Mouse (Mus musculus): Measurements from ENCODE around the gene Tsx. TPM values are rescaled to one million over a fixed set of nuclear protein-coding genes. Genes with fewer than 3 reads are reported as not detected.
A peak's percentile ranks its signal among the peaks of the same experiment; 100 is the strongest.
"Not testable (repeated sequence)": the region's sequence is repeated elsewhere in the genome, so short reads cannot be mapped to it uniquely, and the experiment has no call there.

Gene Tsx
- polyA plus RNA-seq, 1 experiment from 2014 or later, result not detected

- Histone ChIP-seq H3K27me3 (ENCODE audit: control insufficient read depth, insufficient read depth, low read depth, low read length) (peaks cover 13% of the 10 kb centered on the region; the same call in 1 of the 2 replicates), H3K4me1 (ENCODE audit: control insufficient read depth, low read depth, low read length) (no peaks in the 10 kb centered on the region), H3K27ac (ENCODE audit: low read length) (no peak overlapping the region), H3K4me3 (ENCODE audit: low read depth, low read length) (no peak overlapping the region), H3K36me3 (ENCODE audit: control insufficient read depth, insufficient read depth) (no peaks in the 10 kb centered on the region), H3K9ac (ENCODE audit: low read depth, low read length) (no peak overlapping the region), H3K4me2 (ENCODE audit: low read depth, low read length) (no peak overlapping the region), H3K9me3 (replicated peaks; ENCODE audit: control insufficient read depth, low read length) (no peaks in the 10 kb centered on the region)
- WGBS (ENCODE audit: insufficient replicate concordance), result 51% methylated on average over 12 of the region's 13 CpGs
- no peak for ATAC-seq (ENCODE audit: low read depth)
Observed at GRCm38 (mm10) chrX:103405021-103405420, 9.2 kb upstream of the Tsx start.

- 66% methylated on average over 2 of the region's 2 CpGs for WGBS (ENCODE audit: insufficient replicate concordance)
- H3K4me3 ChIP-seq (ENCODE audit: low read depth, low read length), result no peak within 1 kb of the TSS
- H3K9ac ChIP-seq (ENCODE audit: low read depth, low read length), result no peak within 1 kb of the TSS
- no peaks in the 10 kb centered on the region for H3K36me3 ChIP-seq (ENCODE audit: control insufficient read depth, insufficient read depth)
- no peaks in the 10 kb centered on the region for H3K9me3 ChIP-seq (replicated peaks; ENCODE audit: control insufficient read depth, low read length)
- ATAC-seq (ENCODE audit: low read depth), result no peak
- H3K27ac ChIP-seq (ENCODE audit: low read length), result no peak within 1 kb of the TSS
- H3K4me1 ChIP-seq (ENCODE audit: control insufficient read depth, low read depth, low read length), result no peaks in the 10 kb centered on the region
- peaks cover 6% of the 10 kb centered on the region; the same call in 1 of the 2 replicates for H3K27me3 ChIP-seq (ENCODE audit: control insufficient read depth, insufficient read depth, low read depth, low read length)
- H3K4me2 ChIP-seq (ENCODE audit: low read depth, low read length), result no peak within 1 kb of the TSS
Observed at GRCm38 (mm10) chrX:103421710-103422109, 7.4 kb downstream of the Tsx start, which contains the start of gene Gm26992. Gm26992 (plus strand) TSS chrX:103422010.

- Histone ChIP-seq H3K4me3 (ENCODE audit: low read depth, low read length) (no peak overlapping the region), H3K27me3 (ENCODE audit: control insufficient read depth, insufficient read depth, low read depth, low read length) (peaks cover 4% of the 10 kb centered on the region; the same call in 1 of the 2 replicates), H3K9me3 (replicated peaks; ENCODE audit: control insufficient read depth, low read length) (no peaks in the 10 kb centered on the region), H3K4me1 (ENCODE audit: control insufficient read depth, low read depth, low read length) (no peaks in the 10 kb centered on the region), H3K4me2 (ENCODE audit: low read depth, low read length) (no peak overlapping the region), H3K9ac (ENCODE audit: low read depth, low read length) (no peak overlapping the region), H3K27ac (ENCODE audit: low read length) (no peak overlapping the region), H3K36me3 (ENCODE audit: control insufficient read depth, insufficient read depth) (no peaks in the 10 kb centered on the region)
- no peak for ATAC-seq (ENCODE audit: low read depth)
- 67% methylated on average over 7 of the region's 7 CpGs for WGBS (ENCODE audit: insufficient replicate concordance)
Observed at GRCm38 (mm10) chrX:103427677-103428076, 13.4 kb downstream of the Tsx start.

- H3K4me1 ChIP-seq (ENCODE audit: control insufficient read depth, low read depth, low read length), result no peaks in the 10 kb centered on the region
- no peak overlapping the region for H3K4me2 ChIP-seq (ENCODE audit: low read depth, low read length)
- H3K4me3 ChIP-seq (ENCODE audit: low read depth, low read length), result no peak overlapping the region
- WGBS (ENCODE audit: insufficient replicate concordance), result 54% methylated on average over 7 of the region's 7 CpGs
- peaks cover 7% of the 10 kb centered on the region for H3K27me3 ChIP-seq (ENCODE audit: control insufficient read depth, insufficient read depth, low read depth, low read length)
- no peak for ATAC-seq (ENCODE audit: low read depth)
- no peak overlapping the region for H3K9ac ChIP-seq (ENCODE audit: low read depth, low read length)
- H3K36me3 ChIP-seq (ENCODE audit: control insufficient read depth, insufficient read depth), result no peaks in the 10 kb centered on the region
- no peak overlapping the region for H3K27ac ChIP-seq (ENCODE audit: low read length)
- no peaks in the 10 kb centered on the region for H3K9me3 ChIP-seq (replicated peaks; ENCODE audit: control insufficient read depth, low read length)
Observed at GRCm38 (mm10) chrX:103432293-103432692, 18.0 kb downstream of the Tsx start.

GRCm38 (mm10) chrX:103438023-103438422 lies 23.8 kb downstream of the Tsx start:
- no peak overlapping the region for H3K4me3 ChIP-seq (ENCODE audit: low read depth, low read length)
- WGBS (ENCODE audit: insufficient replicate concordance), result 18% methylated on average over 9 of the region's 9 CpGs
- no peak for ATAC-seq (ENCODE audit: low read depth)
- H3K9me3 ChIP-seq (replicated peaks; ENCODE audit: control insufficient read depth, low read length), result no peaks in the 10 kb centered on the region
- H3K4me2 ChIP-seq (ENCODE audit: low read depth, low read length), result no peak overlapping the region
- H3K4me1 ChIP-seq (ENCODE audit: control insufficient read depth, low read depth, low read length), result no peaks in the 10 kb centered on the region
- peaks cover 24% of the 10 kb centered on the region for H3K27me3 ChIP-seq (ENCODE audit: control insufficient read depth, insufficient read depth, low read depth, low read length)
- no peak overlapping the region for H3K9ac ChIP-seq (ENCODE audit: low read depth, low read length)
- no peaks in the 10 kb centered on the region for H3K36me3 ChIP-seq (ENCODE audit: control insufficient read depth, insufficient read depth)
- H3K27ac ChIP-seq (ENCODE audit: low read length), result no peak overlapping the region

- Histone ChIP-seq H3K4me2 (ENCODE audit: low read depth, low read length) (no peak overlapping the region), H3K27me3 (ENCODE audit: control insufficient read depth, insufficient read depth, low read depth, low read length) (peaks cover 23% of the 10 kb centered on the region), H3K4me1 (ENCODE audit: control insufficient read depth, low read depth, low read length) (no peaks in the 10 kb centered on the region), H3K36me3 (ENCODE audit: control insufficient read depth, insufficient read depth) (no peaks in the 10 kb centered on the region), H3K9ac (ENCODE audit: low read depth, low read length) (no peak overlapping the region), H3K4me3 (ENCODE audit: low read depth, low read length) (no peak overlapping the region), H3K9me3 (replicated peaks; ENCODE audit: control insufficient read depth, low read length) (no peaks in the 10 kb centered on the region), H3K27ac (ENCODE audit: low read length) (no peak overlapping the region)
- ATAC-seq (ENCODE audit: low read depth), result no peak
- WGBS (ENCODE audit: insufficient replicate concordance), result 0% methylated on average over 1 of the region's 1 CpGs
Observed at GRCm38 (mm10) chrX:103440803-103441202, 26.5 kb downstream of the Tsx start.

- Histone ChIP-seq H3K9me3 (replicated peaks; ENCODE audit: control insufficient read depth, low read length) (no peaks in the 10 kb centered on the region), H3K4me3 (ENCODE audit: low read depth, low read length) (no peak overlapping the region), H3K27ac (ENCODE audit: low read length) (no peak overlapping the region), H3K27me3 (ENCODE audit: control insufficient read depth, insufficient read depth, low read depth, low read length) (peaks cover 25% of the 10 kb centered on the region), H3K9ac (ENCODE audit: low read depth, low read length) (no peak overlapping the region), H3K4me2 (ENCODE audit: low read depth, low read length) (no peak overlapping the region), H3K36me3 (ENCODE audit: control insufficient read depth, insufficient read depth) (no peaks in the 10 kb centered on the region), H3K4me1 (ENCODE audit: control insufficient read depth, low read depth, low read length) (no peaks in the 10 kb centered on the region)
- ATAC-seq (ENCODE audit: low read depth), result no peak
- WGBS (ENCODE audit: insufficient replicate concordance), result 19% methylated on average over 7 of the region's 7 CpGs
Observed at GRCm38 (mm10) chrX:103443755-103444154, 29.5 kb downstream of the Tsx start.

GRCm38 (mm10) chrX:103447539-103448169 lies 33.4 kb downstream of the Tsx start:
- no peak overlapping the region for H3K27ac ChIP-seq (ENCODE audit: low read length)
- no peaks in the 10 kb centered on the region for H3K4me1 ChIP-seq (ENCODE audit: control insufficient read depth, low read depth, low read length)
- H3K36me3 ChIP-seq (ENCODE audit: control insufficient read depth, insufficient read depth), result no peaks in the 10 kb centered on the region
- no peaks in the 10 kb centered on the region for H3K9me3 ChIP-seq (replicated peaks; ENCODE audit: control insufficient read depth, low read length)
- H3K27me3 ChIP-seq (ENCODE audit: control insufficient read depth, insufficient read depth, low read depth, low read length), result peaks cover 26% of the 10 kb centered on the region
- no peak for ATAC-seq (ENCODE audit: low read depth)
- 11% methylated on average over 34 of the region's 34 CpGs for WGBS (ENCODE audit: insufficient replicate concordance)
- no peak overlapping the region for H3K9ac ChIP-seq (ENCODE audit: low read depth, low read length)
- H3K4me3 ChIP-seq (ENCODE audit: low read depth, low read length), result peak overlapping the region; percentile 44
- H3K4me2 ChIP-seq (ENCODE audit: low read depth, low read length), result peak overlapping the region; percentile 41

GRCm38 (mm10) chrX:103448429-103448828 lies 34.2 kb downstream of the Tsx start:
- not testable (repeated sequence) for H3K9ac ChIP-seq (ENCODE audit: low read depth, low read length); H3K36me3 ChIP-seq (ENCODE audit: control insufficient read depth, insufficient read depth); ATAC-seq (ENCODE audit: low read depth); H3K27ac ChIP-seq (ENCODE audit: low read length); H3K4me2 ChIP-seq (ENCODE audit: low read depth, low read length); H3K9me3 ChIP-seq (replicated peaks; ENCODE audit: control insufficient read depth, low read length); H3K4me1 ChIP-seq (ENCODE audit: control insufficient read depth, low read depth, low read length)
- WGBS (ENCODE audit: insufficient replicate concordance), result 31% methylated on average over 10 of the region's 13 CpGs
- Histone ChIP-seq H3K4me3 (ENCODE audit: low read depth, low read length) (peak overlapping the region; percentile 44), H3K27me3 (ENCODE audit: control insufficient read depth, insufficient read depth, low read depth, low read length) (peaks cover 26% of the 10 kb centered on the region)

Measured in liver, embryonic 16.5 days (tissue).